Mouse (Mus musculus) intestine, embryonic 16.5 days (tissue): ENCODE results near the gene Atp8a2. TPM values are rescaled to one million over a fixed set of nuclear protein-coding genes. Genes with fewer than 3 reads are reported as not detected.

Source experiments
- ATAC-seq: fragments of 200-750 bp; cut with Nextera tagmentation; 2 replicates; pipeline ENCODE4 v1.8.0; 2017; ENCODE audit warnings: moderate TSS enrichment, moderate library complexity
- H3K27ac ChIP-seq: fragments of 300-500 bp; sonication (generic); 2 replicates; pipeline ENCODE4 v1.5.1; 2014; ENCODE audit warnings: mild to moderate bottlenecking, low read length
- H3K27me3 ChIP-seq: fragments of 300-500 bp; sonication (generic); replicated peaks from 2 replicates; pipeline ENCODE4 v1.6.1; 2014; ENCODE audit warnings: low read length, control low read depth, mixed read lengths; ENCODE audit not compliant: control insufficient read depth, insufficient read depth
- H3K36me3 ChIP-seq: fragments of 300-500 bp; sonication (generic); 2 replicates; pipeline ENCODE4 v1.6.1; 2014; ENCODE audit warnings: low read length, control low read depth; ENCODE audit not compliant: control insufficient read depth, insufficient read depth
- H3K4me1 ChIP-seq: fragments of 300-500 bp; sonication (generic); 2 replicates; pipeline ENCODE4 v1.6.1; 2014; ENCODE audit warnings: low read length, control low read depth, mixed read lengths; ENCODE audit not compliant: control insufficient read depth, insufficient read depth
- H3K4me2 ChIP-seq: fragments of 300-500 bp; sonication (generic); 2 replicates; pipeline ENCODE4 v1.6.1; 2014; ENCODE audit warnings: low read depth, low read length, control low read depth
- H3K4me3 ChIP-seq: fragments of 300-500 bp; sonication (generic); 2 replicates; pipeline ENCODE4 v1.5.1; 2014; ENCODE audit warnings: mild to moderate bottlenecking, low read length
- H3K9ac ChIP-seq: fragments of 300-500 bp; sonication (generic); 2 replicates; pipeline ENCODE4 v1.6.1; 2014; ENCODE audit warnings: low read depth, low read length
- H3K9me3 ChIP-seq: fragments of 300-500 bp; sonication (generic); 2 replicates; pipeline ENCODE4 v1.6.1; 2016; ENCODE audit warnings: low read length, control low read depth; ENCODE audit not compliant: control insufficient read depth
- WGBS: fragments of 180-500 bp; shearing (Covaris S2); extraction: QIAGEN DNeasy Blood & Tissue Kit; methylation state at CpG from one replicate; pipeline ENCODE4 v1.1.7; 2014; 5-methylcytosine and 5-hydroxymethylcytosine counted together
- polyA plus RNA-seq: library from polyadenylated mRNA; unstranded; fragments of >200 nt; fragmentation: Nextera tagmentation; extraction: Ambion mirVana; gene quantifications from 2 replicates; pipeline ENCODE4 v1.2.1, GENCODE M21; 2015

Gene Atp8a2
- polyA plus RNA-seq, result 6.3 and 6.7 TPM in 2 replicates

- H3K4me2 ChIP-seq, result no peak within 1 kb of the TSS
- no peak within 1 kb of the TSS for H3K27ac ChIP-seq
- H3K36me3 ChIP-seq, result no peaks in the 10 kb centered on the region
- no peaks in the 10 kb centered on the region for H3K4me1 ChIP-seq
- no peaks in the 10 kb centered on the region for H3K9me3 ChIP-seq
- H3K9ac ChIP-seq, result no peak within 1 kb of the TSS
- no peaks in the 10 kb centered on the region for H3K27me3 ChIP-seq
- 67% methylated on average over 7 of the region's 7 CpGs for WGBS
- ATAC-seq, result no peak
- no peak within 1 kb of the TSS for H3K4me3 ChIP-seq
Observed at GRCm38 (mm10) chr14:60196884-60197283, at the start of gene Atp8a2. TSS of gene Atp8a2 (minus strand) at chr14:60197179.

GRCm38 (mm10) chr14:60238551-60238950 is 41.6 kb upstream of the Atp8a2 start:
- no peak overlapping the region for H3K9ac ChIP-seq
- H3K4me3 ChIP-seq, result no peak overlapping the region
- no peak overlapping the region for H3K27ac ChIP-seq
- H3K4me1 ChIP-seq, result no peaks in the 10 kb centered on the region
- WGBS, result 78% methylated on average over 3 of the region's 3 CpGs
- no peak overlapping the region for H3K4me2 ChIP-seq
- no peaks in the 10 kb centered on the region for H3K9me3 ChIP-seq
- H3K36me3 ChIP-seq, result peaks cover 9% of the 10 kb centered on the region; the same call in 1 of the 2 replicates
- no peaks in the 10 kb centered on the region for H3K27me3 ChIP-seq
- ATAC-seq, result no peak

- H3K9me3 ChIP-seq, result no peaks in the 10 kb centered on the region
- H3K27ac ChIP-seq, result no peak overlapping the region
- no peak overlapping the region for H3K9ac ChIP-seq
- ATAC-seq, result no peak
- no peak overlapping the region for H3K4me2 ChIP-seq
- peaks cover 3% of the 10 kb centered on the region; the same call in 1 of the 2 replicates for H3K4me1 ChIP-seq
- H3K36me3 ChIP-seq, result 0 out of 2 replicates have a peak, but pooled peaks cover 2% of the 10 kb centered on the region
- no peak overlapping the region for H3K4me3 ChIP-seq
- 86% methylated on average over 10 of the region's 10 CpGs for WGBS
- H3K27me3 ChIP-seq, result no peaks in the 10 kb centered on the region
Observed at GRCm38 (mm10) chr14:60219886-60220285, 22.9 kb upstream of the Atp8a2 start.

- ATAC-seq, result no peak
- Histone ChIP-seq H3K36me3 (0 out of 2 replicates have a peak, but pooled peaks cover 2% of the 10 kb centered on the region), H3K9me3 (no peaks in the 10 kb centered on the region), H3K27ac (no peak overlapping the region), H3K4me2 (no peak overlapping the region), H3K4me1 (peaks cover 7% of the 10 kb centered on the region; the same call in 1 of the 2 replicates), H3K9ac (no peak overlapping the region), H3K4me3 (no peak overlapping the region), H3K27me3 (no peaks in the 10 kb centered on the region)
- 97% methylated on average over 4 of the region's 4 CpGs for WGBS
Observed at GRCm38 (mm10) chr14:60217616-60218015, 20.6 kb upstream of the Atp8a2 start.

- no peak overlapping the region for H3K27ac ChIP-seq
- H3K9ac ChIP-seq, result no peak overlapping the region
- H3K36me3 ChIP-seq, result 0 out of 2 replicates have a peak, but pooled peaks cover 2% of the 10 kb centered on the region
- WGBS, result 83% methylated on average over 1 of the region's 1 CpGs
- peak; percentile 66 for ATAC-seq
- no peak overlapping the region for H3K4me3 ChIP-seq
- no peaks in the 10 kb centered on the region for H3K27me3 ChIP-seq
- peaks cover 7% of the 10 kb centered on the region; the same call in 1 of the 2 replicates for H3K4me1 ChIP-seq
- no peak overlapping the region for H3K4me2 ChIP-seq
- H3K9me3 ChIP-seq, result no peaks in the 10 kb centered on the region
Observed at GRCm38 (mm10) chr14:60216125-60216524, 19.1 kb upstream of the Atp8a2 start.

GRCm38 (mm10) chr14:60215000-60215399 is 18.0 kb upstream of the Atp8a2 start:
- H3K27ac ChIP-seq, result peak overlapping the region; percentile 17; the same call in 1 of the 2 replicates
- no peak overlapping the region for H3K4me2 ChIP-seq
- H3K4me1 ChIP-seq, result peaks cover 7% of the 10 kb centered on the region; the same call in 1 of the 2 replicates
- no peak overlapping the region for H3K9ac ChIP-seq
- H3K4me3 ChIP-seq, result no peak overlapping the region
- 69% methylated on average over 3 of the region's 3 CpGs for WGBS
- H3K36me3 ChIP-seq, result 0 out of 2 replicates have a peak, but pooled peaks cover 2% of the 10 kb centered on the region
- no peaks in the 10 kb centered on the region for H3K27me3 ChIP-seq
- peak; percentile 85 for ATAC-seq
- H3K9me3 ChIP-seq, result no peaks in the 10 kb centered on the region

- ATAC-seq, result no peak
- Histone ChIP-seq H3K27ac (no peak overlapping the region), H3K4me3 (no peak overlapping the region), H3K4me2 (no peak overlapping the region), H3K27me3 (no peaks in the 10 kb centered on the region), H3K36me3 (no peaks in the 10 kb centered on the region), H3K9me3 (no peaks in the 10 kb centered on the region), H3K4me1 (peaks cover 7% of the 10 kb centered on the region; the same call in 1 of the 2 replicates), H3K9ac (no peak overlapping the region)
- WGBS, result 63% methylated on average over 1 of the region's 1 CpGs
Observed at GRCm38 (mm10) chr14:60214040-60214439, 17.1 kb upstream of the Atp8a2 start.

GRCm38 (mm10) chr14:60209166-60209565 is 12.2 kb upstream of the Atp8a2 start:
- H3K4me2 ChIP-seq, result no peak overlapping the region
- H3K27ac ChIP-seq, result no peak overlapping the region
- WGBS, result 72% methylated on average over 7 of the region's 7 CpGs
- ATAC-seq, result no peak
- H3K9ac ChIP-seq, result no peak overlapping the region
- H3K4me3 ChIP-seq, result no peak overlapping the region
- H3K9me3 ChIP-seq, result no peaks in the 10 kb centered on the region
- no peaks in the 10 kb centered on the region for H3K4me1 ChIP-seq
- H3K36me3 ChIP-seq, result no peaks in the 10 kb centered on the region
- no peaks in the 10 kb centered on the region for H3K27me3 ChIP-seq

GRCm38 (mm10) chr14:60204993-60205392 is 8.0 kb upstream of the Atp8a2 start:
- ATAC-seq, result no peak
- Histone ChIP-seq H3K27ac (no peak overlapping the region), H3K36me3 (no peaks in the 10 kb centered on the region), H3K9ac (no peak overlapping the region), H3K9me3 (no peaks in the 10 kb centered on the region), H3K4me1 (no peaks in the 10 kb centered on the region), H3K27me3 (no peaks in the 10 kb centered on the region), H3K4me2 (no peak overlapping the region), H3K4me3 (no peak overlapping the region)
- WGBS, result 88% methylated on average over 6 of the region's 6 CpGs

GRCm38 (mm10) chr14:60195999-60196398 is 980 bp downstream of the Atp8a2 start:
- H3K4me3 ChIP-seq, result no peak overlapping the region
- no peak overlapping the region for H3K9ac ChIP-seq
- H3K27ac ChIP-seq, result no peak overlapping the region
- WGBS, result 81% methylated on average over 5 of the region's 5 CpGs
- H3K27me3 ChIP-seq, result no peaks in the 10 kb centered on the region
- no peaks in the 10 kb centered on the region for H3K9me3 ChIP-seq
- ATAC-seq, result no peak
- H3K4me1 ChIP-seq, result no peaks in the 10 kb centered on the region
- H3K36me3 ChIP-seq, result no peaks in the 10 kb centered on the region
- H3K4me2 ChIP-seq, result no peak overlapping the region
